Mouse (Mus musculus): ENCODE results near the gene Prss32. TPM values are rescaled to one million over a fixed set of nuclear protein-coding genes. Genes with fewer than 3 reads are reported as not detected.

Prss32 gene
- not detected in 2 replicates for total RNA-seq (2014; rRNA removed)
- polyA plus RNA-seq (2015; fragmentation: Nextera tagmentation; extraction: Ambion mirVana) = 0.23 and 0.60 TPM in 2 replicates

GRCm38 (mm10) chr17:23843812-23844273, at the start of gene Prss32, which contains the start of gene Prss41:
Gene Prss32, plus strand, starts transcription at chr17:23843855.
Gene Prss41, minus strand, starts transcription at chr17:23844172.
- TF ChIP-seq CTCF (IDR thresholded peaks at IDR 0.05) = peak; percentile 62
- Histone ChIP-seq H3K27me3 (ENCODE audit: insufficient read depth, low read length) (no peaks in the 10 kb centered on the region), H3K4me1 (ENCODE audit: insufficient read depth, low read length) (no peaks in the 10 kb centered on the region), H3K4me3 (ENCODE audit: low read depth, low read length) (no peak within 1 kb of the TSS), H3K4me2 (ENCODE audit: low read depth, low read length, poor library complexity, severe bottlenecking) (no peak within 1 kb of the TSS), H3K36me3 (ENCODE audit: insufficient read depth, low read length) (no peaks in the 10 kb centered on the region), H3K9ac (replicated peaks; ENCODE audit: low read length, poor library complexity, severe bottlenecking) (no peak within 1 kb of the TSS), H3K9me3 (ENCODE audit: low read length) (no peaks in the 10 kb centered on the region), H3K27ac (ENCODE audit: low read depth, low read length) (no peak within 1 kb of the TSS)
- DNase-seq (ENCODE audit: low spot score) = no peak
- 10% methylated on average over 19 of the region's 19 CpGs for WGBS
- ATAC-seq (ENCODE audit: low FRiP score) = 0 out of 2 replicates have a peak, but pooled peaks have one; percentile 47

DNA sequence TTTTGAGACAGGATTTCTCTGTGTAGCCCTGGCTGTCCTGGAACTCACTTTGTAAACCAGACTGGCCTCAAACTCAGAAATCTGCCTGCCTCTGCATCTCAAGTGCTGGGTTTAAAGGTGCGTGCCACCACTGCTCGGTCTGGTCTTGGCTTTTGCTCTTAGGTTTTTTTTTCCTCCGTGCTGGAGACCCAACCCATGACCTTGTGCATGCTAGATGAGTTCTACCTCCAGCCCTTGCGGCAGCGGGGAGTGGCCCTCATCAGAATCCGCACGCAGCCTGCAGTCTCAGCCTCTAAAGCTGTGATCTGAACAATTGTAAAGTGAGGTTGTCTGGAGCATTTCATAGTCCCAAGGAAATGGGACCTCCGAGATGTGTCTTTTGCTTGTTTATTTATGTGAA, 48.3 kb upstream of the Prss32 start:
- no peak overlapping the region for H3K4me2 ChIP-seq (ENCODE audit: low read depth, low read length, poor library complexity, severe bottlenecking)
- H3K4me1 ChIP-seq (ENCODE audit: insufficient read depth, low read length) = no peaks in the 10 kb centered on the region
- no peak overlapping the region for H3K27ac ChIP-seq (ENCODE audit: low read depth, low read length)
- H3K27me3 ChIP-seq (ENCODE audit: insufficient read depth, low read length) = no peaks in the 10 kb centered on the region
- ATAC-seq (ENCODE audit: low FRiP score) (no peak), DNase-seq (ENCODE audit: low spot score) (no peak)
- no peaks in the 10 kb centered on the region for H3K9me3 ChIP-seq (ENCODE audit: low read length)
- WGBS = 96% methylated on average over 8 of the region's 8 CpGs
- no peak overlapping the region for H3K4me3 ChIP-seq (ENCODE audit: low read depth, low read length)
- no peak for TF ChIP-seq CTCF (IDR thresholded peaks at IDR 0.05)
- H3K36me3 ChIP-seq (ENCODE audit: insufficient read depth, low read length) = no peaks in the 10 kb centered on the region
- H3K9ac ChIP-seq (replicated peaks; ENCODE audit: low read length, poor library complexity, severe bottlenecking) = no peak overlapping the region

- no peak for TF ChIP-seq CTCF (IDR thresholded peaks at IDR 0.05)
- Histone ChIP-seq H3K4me3 (ENCODE audit: low read depth, low read length) (no peak overlapping the region), H3K27ac (ENCODE audit: low read depth, low read length) (no peak overlapping the region), H3K4me1 (ENCODE audit: insufficient read depth, low read length) (no peaks in the 10 kb centered on the region), H3K27me3 (ENCODE audit: insufficient read depth, low read length) (no peaks in the 10 kb centered on the region), H3K36me3 (ENCODE audit: insufficient read depth, low read length) (no peaks in the 10 kb centered on the region), H3K4me2 (ENCODE audit: low read depth, low read length, poor library complexity, severe bottlenecking) (no peak overlapping the region), H3K9me3 (ENCODE audit: low read length) (no peaks in the 10 kb centered on the region), H3K9ac (replicated peaks; ENCODE audit: low read length, poor library complexity, severe bottlenecking) (no peak overlapping the region)
- 82% methylated on average over 7 of the region's 7 CpGs for WGBS
- DNase-seq (ENCODE audit: low spot score) = no peak
- ATAC-seq (ENCODE audit: low FRiP score) = no peak
Observed at GRCm38 (mm10) chr17:23797316-23797715, 46.3 kb upstream of the Prss32 start.

- Histone ChIP-seq H3K36me3 (ENCODE audit: insufficient read depth, low read length) (no peaks in the 10 kb centered on the region), H3K27ac (ENCODE audit: low read depth, low read length) (no peak overlapping the region), H3K4me3 (ENCODE audit: low read depth, low read length) (no peak overlapping the region), H3K4me2 (ENCODE audit: low read depth, low read length, poor library complexity, severe bottlenecking) (no peak overlapping the region), H3K27me3 (ENCODE audit: insufficient read depth, low read length) (no peaks in the 10 kb centered on the region), H3K9ac (replicated peaks; ENCODE audit: low read length, poor library complexity, severe bottlenecking) (no peak overlapping the region), H3K4me1 (ENCODE audit: insufficient read depth, low read length) (peaks cover 5% of the 10 kb centered on the region; the same call in 1 of the 2 replicates), H3K9me3 (ENCODE audit: low read length) (no peaks in the 10 kb centered on the region)
- DNase-seq (ENCODE audit: low spot score) = no peak
- 94% methylated on average over 10 of the region's 10 CpGs for WGBS
- TF ChIP-seq CTCF (IDR thresholded peaks at IDR 0.05) = no peak
- ATAC-seq (ENCODE audit: low FRiP score) = no peak
Observed at GRCm38 (mm10) chr17:23801627-23802026, 42.0 kb upstream of the Prss32 start.

DNA sequence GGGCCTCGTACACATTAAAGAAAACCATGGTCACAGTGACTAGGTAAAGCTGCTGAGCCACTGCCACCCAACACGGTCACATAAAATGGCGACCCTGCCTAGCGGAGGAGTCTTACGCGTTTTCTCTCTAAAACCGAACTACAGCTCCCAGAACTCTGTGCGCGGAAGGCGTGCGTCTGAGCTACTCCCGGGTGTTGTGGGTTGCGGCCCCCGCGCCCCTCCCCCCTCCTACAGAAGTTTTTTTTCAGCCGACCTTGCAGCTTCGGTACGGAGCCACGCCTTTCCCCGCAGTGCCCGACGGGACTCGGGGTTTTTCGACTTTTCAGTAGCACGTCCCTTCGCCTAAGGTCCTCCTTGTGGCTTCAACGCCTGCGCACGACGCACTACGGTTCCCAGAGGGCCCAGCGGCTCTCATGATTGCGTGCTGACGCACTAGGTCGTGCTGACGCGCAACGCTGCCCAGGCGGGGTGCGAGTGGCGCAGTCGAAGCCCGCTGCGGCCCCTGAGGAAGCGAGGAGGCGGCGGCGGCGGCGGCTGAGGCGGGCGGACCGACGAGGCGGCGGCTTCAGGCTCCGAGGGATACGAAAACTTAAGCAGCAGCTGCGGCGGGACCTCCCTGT, 40.8 kb upstream of the Prss32 start:
- Histone ChIP-seq H3K9me3 (ENCODE audit: low read length) (no peaks in the 10 kb centered on the region), H3K4me1 (ENCODE audit: insufficient read depth, low read length) (peaks cover 5% of the 10 kb centered on the region; the same call in 1 of the 2 replicates), H3K4me3 (ENCODE audit: low read depth, low read length) (peak overlapping the region; percentile 84), H3K9ac (replicated peaks; ENCODE audit: low read length, poor library complexity, severe bottlenecking) (peak overlapping the region; percentile 85), H3K4me2 (ENCODE audit: low read depth, low read length, poor library complexity, severe bottlenecking) (peak overlapping the region; percentile 74), H3K27me3 (ENCODE audit: insufficient read depth, low read length) (no peaks in the 10 kb centered on the region), H3K36me3 (ENCODE audit: insufficient read depth, low read length) (peaks cover under 1% of the 10 kb centered on the region; the same call in 1 of the 2 replicates), H3K27ac (ENCODE audit: low read depth, low read length) (peak overlapping the region; percentile 98)
- WGBS = 0% methylated on average over 59 of the region's 60 CpGs
- ATAC-seq (ENCODE audit: low FRiP score) (peak; percentile 98), DNase-seq (ENCODE audit: low spot score) (peak; percentile 100)
- 0 out of 2 replicates have a peak, but pooled peaks have one; percentile 1 for TF ChIP-seq CTCF (IDR thresholded peaks at IDR 0.05)

- H3K4me2 ChIP-seq (ENCODE audit: low read depth, low read length, poor library complexity, severe bottlenecking) = peak overlapping the region; percentile 74
- WGBS = under 1% methylated on average over 45 of the region's 83 CpGs
- peaks cover 5% of the 10 kb centered on the region; the same call in 1 of the 2 replicates for H3K36me3 ChIP-seq (ENCODE audit: insufficient read depth, low read length)
Observed at GRCm38 (mm10) chr17:23803366-23804041, 40.2 kb upstream of the Prss32 start.

More at GRCm38 (mm10) chr17:23803366-23804041, 40.2 kb upstream of the Prss32 start:
- Histone ChIP-seq H3K9me3 (ENCODE audit: low read length) (no peaks in the 10 kb centered on the region), H3K9ac (replicated peaks; ENCODE audit: low read length, poor library complexity, severe bottlenecking) (peak overlapping the region; percentile 85), H3K27me3 (ENCODE audit: insufficient read depth, low read length) (no peaks in the 10 kb centered on the region), H3K27ac (ENCODE audit: low read depth, low read length) (peak overlapping the region; percentile 98), H3K4me3 (ENCODE audit: low read depth, low read length) (peak overlapping the region; percentile 84), H3K4me1 (ENCODE audit: insufficient read depth, low read length) (peaks cover 5% of the 10 kb centered on the region; the same call in 1 of the 2 replicates)
- DNase-seq (ENCODE audit: low spot score) (peak; percentile 87), ATAC-seq (ENCODE audit: low FRiP score) (peak; percentile 58)
- no peak for TF ChIP-seq CTCF (IDR thresholded peaks at IDR 0.05)
